Mouse (Mus musculus) left cerebral cortex, postnatal 25 days (tissue): Measurements from ENCODE around the gene Nt5e. TPM values are rescaled to one million over a fixed set of nuclear protein-coding genes. Genes with fewer than 3 reads are reported as not detected.
A peak's percentile ranks its signal among the peaks of the same experiment; 100 is the strongest.
"Not testable (repeated sequence)": the region's sequence is repeated elsewhere in the genome, so short reads cannot be mapped to it uniquely, and the experiment has no call there.

Source experiments
- DNase-seq, 2 experiments: peaks; one replicate each; pipeline ENCODE4 v3.0.0; 2022; ENCODE audit warnings: low spot score in 2 of 2, mixed read lengths in 1 of 2
- intact Hi-C: fragments of 180-260 bp; cut with DNase I; formaldehyde crosslinking; loops from one replicate; pipeline ENCODE4 v1.15.1; 2025
- total RNA-seq, 2 experiments: library from RNA; stranded (reverse); gene quantifications; 2 replicates each; pipeline ENCODE4 v1.2.3; 2021

The Nt5e gene
- total RNA-seq = 1 to 10 TPM; 2.7 to 4.6 TPM

DNA sequence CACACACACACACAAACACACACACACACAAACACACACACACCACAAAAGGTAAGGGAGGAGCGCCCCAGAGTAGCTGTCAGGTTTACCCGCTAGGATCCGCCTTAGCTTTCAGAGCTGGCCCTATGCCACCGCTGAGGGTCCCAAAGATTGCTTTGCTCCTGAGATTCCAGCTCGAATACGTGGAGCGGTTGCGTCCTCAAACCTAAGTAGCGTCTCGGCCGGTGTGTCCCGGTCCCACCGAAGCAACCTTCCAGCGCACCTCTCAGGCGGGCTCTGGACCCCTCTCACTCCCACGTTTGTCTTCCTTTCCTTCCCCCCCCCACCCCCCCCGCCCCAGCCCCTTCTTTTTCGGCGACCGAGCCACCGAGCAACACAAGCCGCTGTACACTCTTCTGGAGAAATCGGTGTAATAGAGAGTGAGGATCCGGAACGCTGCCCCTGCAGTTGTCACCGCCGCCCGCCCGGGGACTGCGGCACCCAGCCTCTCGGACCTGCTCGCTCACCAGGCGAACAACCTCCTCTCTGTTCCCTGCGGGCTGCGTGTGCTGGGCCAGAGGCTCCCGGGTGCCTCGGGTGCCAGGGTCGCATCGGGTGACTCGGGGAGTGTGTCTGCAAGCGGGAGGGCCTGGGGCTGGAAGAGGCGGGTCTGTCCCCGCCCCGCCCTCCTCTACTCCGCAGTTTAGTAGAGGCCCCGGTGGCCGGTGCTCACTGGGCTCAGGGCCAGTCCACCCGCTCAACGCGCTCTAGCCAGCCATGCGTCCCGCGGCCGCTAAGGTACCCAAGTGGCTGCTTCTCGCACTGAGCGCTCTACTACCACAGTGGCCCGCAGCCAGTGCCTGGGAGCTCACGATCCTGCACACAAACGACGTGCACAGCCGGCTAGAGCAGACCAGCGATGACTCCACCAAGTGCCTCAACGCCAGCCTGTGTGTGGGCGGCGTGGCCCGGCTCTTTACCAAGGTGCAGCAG lies at the start of gene Nt5e:
Gene Nt5e (plus strand): TSS at position 268 of the 972 bp plus-strand sequence.
- peak; percentile 57 to 77 for DNase-seq
- intact Hi-C loops = loop anchor here (5.0 kb wide), 1 partner anchor 35 kb away; no protein-coding TSS in a partner anchor

GRCm38 (mm10) chr9:88277588-88277987 lies 49.4 kb upstream of the Nt5e start:
- DNase-seq = no peak
- intact Hi-C loops = no loop called here

GRCm38 (mm10) chr9:88279728-88280127 lies 47.3 kb upstream of the Nt5e start:
- no peak for DNase-seq
- intact Hi-C loops = no loop called here

DNA sequence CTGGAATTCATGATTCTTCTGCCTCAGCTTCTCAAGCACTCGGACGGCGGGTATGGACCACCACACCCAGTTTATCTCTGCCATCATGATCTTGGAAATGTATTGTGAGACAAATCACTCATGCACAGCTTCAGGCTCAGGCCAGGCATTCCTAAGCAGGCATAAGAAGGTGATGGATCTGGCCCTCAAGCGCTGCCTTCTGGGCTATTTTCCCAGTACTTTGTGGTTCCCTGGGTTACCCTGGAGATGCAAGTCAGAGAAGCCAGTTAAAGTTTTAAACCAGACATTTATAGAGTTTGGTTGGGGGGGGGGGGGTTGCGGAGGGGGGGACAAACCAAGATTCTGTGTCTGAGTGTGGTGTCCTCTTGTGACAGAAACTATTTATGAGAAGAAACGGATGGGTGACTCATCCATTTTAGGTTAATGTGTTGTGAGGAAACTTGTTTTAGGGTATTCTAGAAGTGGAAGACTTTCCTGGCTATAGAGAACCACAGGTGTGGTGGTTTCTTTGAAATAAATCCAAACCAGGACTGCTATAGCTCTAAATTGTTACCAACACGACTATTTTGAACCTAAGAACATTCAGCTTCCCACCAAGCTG lies 37.3 kb upstream of the Nt5e start:
- no peak for DNase-seq

GRCm38 (mm10) chr9:88292836-88293370 lies 34.1 kb upstream of the Nt5e start:
- intact Hi-C loops = no loop called here
- DNase-seq = no peak

More for the DNA sequence above, 37.3 kb upstream of the Nt5e start:
- intact Hi-C loops = no loop called here

- intact Hi-C loops = no loop called here
- peak in 1 of 2 experiments; percentile 47 for DNase-seq
Observed at GRCm38 (mm10) chr9:88295798-88296197, 31.2 kb upstream of the Nt5e start.

- intact Hi-C loops = no loop called here
- DNase-seq = no peak
Observed at GRCm38 (mm10) chr9:88296321-88296720, 30.7 kb upstream of the Nt5e start.

GRCm38 (mm10) chr9:88297244-88297643 lies 29.8 kb upstream of the Nt5e start:
- DNase-seq, intact Hi-C loops: not testable (repeated sequence)

DNA sequence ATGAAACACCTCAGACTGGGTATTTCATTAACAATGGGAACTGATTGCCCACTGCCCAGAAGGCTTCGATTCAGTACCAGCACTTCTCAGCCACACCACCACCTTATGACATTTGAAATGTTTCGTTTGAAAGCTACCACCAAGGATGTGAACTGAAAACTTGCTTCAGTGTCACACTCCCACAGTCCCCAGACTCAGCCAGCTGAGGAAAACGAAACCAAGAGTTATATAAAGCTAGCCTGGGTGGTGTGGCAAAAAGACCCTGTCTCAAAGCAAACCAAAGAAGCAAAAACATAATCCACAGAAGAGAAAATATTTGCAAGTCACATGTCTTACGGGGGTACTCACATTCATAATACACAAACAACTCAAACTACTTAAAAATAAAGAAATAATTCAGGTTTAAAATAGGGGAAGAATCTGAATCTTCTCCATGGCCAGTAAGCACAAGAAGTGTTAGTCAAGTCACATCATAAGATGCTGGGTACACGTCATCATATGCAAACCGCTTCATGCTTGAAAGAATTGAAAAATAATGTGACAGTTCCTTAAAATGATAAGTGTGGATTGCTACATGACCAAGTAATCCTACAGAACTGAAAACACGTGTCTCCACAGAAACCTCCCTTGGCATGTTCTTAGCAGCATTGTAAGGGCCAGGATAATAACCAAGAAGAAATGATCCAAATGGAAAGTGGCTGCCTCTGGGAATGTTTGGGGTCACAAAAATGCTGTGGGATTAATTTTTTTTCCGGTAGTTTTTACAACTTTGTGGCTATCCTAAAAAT lies 28.9 kb upstream of the Nt5e start:
- DNase-seq = no peak
- intact Hi-C loops = no loop called here

- intact Hi-C loops = no loop called here
- no peak for DNase-seq
Observed at GRCm38 (mm10) chr9:88307019-88307618, 19.9 kb upstream of the Nt5e start.

DNA sequence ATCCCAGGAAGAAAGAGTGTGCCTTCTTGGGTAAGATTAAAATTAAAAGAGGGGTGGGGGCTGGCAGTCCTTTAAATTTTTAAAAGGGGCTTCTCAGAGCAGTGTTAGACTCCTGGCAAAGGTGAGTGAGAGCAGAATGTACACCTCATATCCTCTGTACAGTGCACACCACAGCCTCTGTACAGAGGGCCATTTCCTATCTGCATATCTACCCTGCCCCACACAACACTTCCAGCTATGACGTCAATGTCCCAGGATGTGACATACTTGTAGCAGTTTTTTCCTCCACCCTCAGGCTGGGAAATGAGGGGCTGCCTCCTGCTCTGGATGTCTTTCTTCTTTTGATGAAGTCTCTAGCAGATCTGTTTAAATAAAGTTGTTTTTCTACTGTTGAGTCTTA lies 17.9 kb upstream of the Nt5e start:
- intact Hi-C loops = no loop called here
- no peak for DNase-seq

GRCm38 (mm10) chr9:88319226-88319625 lies 7.8 kb upstream of the Nt5e start:
- no peak for DNase-seq
- intact Hi-C loops = no loop called here

DNA sequence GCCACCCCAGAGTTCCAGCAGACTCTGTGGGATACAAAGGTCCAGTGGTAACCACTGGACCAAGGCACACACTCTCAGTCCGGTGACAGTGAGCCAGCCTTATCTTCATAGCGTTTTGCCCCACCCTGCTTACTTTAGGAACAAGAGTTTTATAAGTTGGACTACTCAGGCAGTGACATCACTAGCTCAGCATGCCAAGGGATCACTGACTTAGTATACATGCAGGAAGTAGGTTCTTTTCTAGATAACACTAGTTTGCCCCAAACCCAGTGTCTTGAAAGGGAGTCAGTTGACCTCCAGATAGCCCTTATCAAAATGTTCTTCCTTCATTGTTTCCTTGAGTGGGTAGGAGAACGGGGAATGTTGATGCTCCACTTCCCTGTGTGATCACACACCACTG lies 2.4 kb upstream of the Nt5e start:
- intact Hi-C loops = loop anchor here (5.0 kb wide), 1 partner anchor 38 kb away; no protein-coding TSS in a partner anchor
- DNase-seq = no peak

DNA sequence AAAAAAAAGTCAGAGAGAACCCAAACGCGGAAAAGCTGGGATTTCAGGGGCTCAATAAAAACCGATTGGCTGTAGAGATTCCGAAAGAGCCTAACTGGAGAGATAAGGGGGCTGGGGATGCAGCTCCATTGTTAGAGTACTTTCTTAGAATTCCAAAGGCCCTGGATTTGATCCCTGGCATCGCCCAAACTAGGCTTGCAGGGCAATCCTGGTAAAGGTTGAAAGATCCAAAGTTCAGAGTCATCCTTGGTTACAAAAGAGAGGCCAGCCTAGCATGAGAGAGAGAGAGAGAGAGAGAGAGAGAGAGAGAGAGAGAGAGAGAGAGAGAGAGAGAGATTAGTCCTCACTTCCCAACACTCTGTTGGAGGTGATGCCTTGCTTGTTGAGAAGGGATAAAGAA lies 1.7 kb downstream of the Nt5e start:
- no peak for DNase-seq
- intact Hi-C loops = loop anchor here (5.0 kb wide), 1 partner anchor 34 kb away; no protein-coding TSS in a partner anchor

- intact Hi-C loops = loop anchor here (5.0 kb wide), 1 partner anchor 33 kb away; no protein-coding TSS in a partner anchor
- DNase-seq = no peak
Observed at GRCm38 (mm10) chr9:88329166-88329748, 2.3 kb downstream of the Nt5e start.

DNA sequence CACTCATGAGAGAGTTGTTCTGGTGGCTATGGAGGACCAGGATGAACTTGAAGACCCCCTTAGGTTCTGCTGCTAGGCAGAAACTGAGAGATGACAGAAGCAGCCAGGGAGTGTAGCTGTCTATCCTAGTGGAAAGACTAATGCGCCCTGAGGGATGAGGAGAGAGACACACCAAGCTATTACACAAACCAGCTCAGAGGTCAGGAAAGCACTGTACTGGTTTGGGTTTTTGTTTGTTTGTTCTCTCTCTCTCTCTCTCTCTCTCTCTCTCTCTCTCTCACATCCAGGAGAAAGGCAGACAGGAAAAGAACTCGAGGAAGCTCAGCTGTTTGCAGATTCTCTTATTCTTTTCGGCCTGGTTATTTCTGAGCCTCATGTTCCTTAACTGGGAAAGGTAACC lies 3.3 kb downstream of the Nt5e start:
- intact Hi-C loops = no loop called here
- no peak for DNase-seq

DNA sequence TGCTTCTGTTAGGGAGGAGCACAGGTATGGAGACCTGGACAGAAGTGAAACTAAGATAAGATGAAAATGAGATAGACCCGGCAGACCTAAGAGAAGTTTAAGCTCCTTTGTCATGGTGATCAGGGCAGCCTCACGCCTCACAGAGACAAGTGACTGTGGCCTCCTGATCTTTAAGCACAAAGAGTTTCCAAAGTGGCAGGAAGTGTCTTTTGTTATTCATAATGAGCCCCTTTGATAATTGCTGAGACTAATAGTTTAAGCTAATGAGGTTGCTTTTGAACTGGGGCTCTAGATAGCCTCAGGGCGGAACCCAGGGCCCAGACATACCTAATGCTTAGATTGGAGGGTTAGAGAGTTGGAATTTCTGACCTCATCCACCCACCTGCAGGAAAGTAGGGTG lies 5.5 kb downstream of the Nt5e start:
- intact Hi-C loops = no loop called here
- DNase-seq = no peak

GRCm38 (mm10) chr9:88335839-88336238 lies 8.8 kb downstream of the Nt5e start:
- intact Hi-C loops = no loop called here
- no peak for DNase-seq

DNA sequence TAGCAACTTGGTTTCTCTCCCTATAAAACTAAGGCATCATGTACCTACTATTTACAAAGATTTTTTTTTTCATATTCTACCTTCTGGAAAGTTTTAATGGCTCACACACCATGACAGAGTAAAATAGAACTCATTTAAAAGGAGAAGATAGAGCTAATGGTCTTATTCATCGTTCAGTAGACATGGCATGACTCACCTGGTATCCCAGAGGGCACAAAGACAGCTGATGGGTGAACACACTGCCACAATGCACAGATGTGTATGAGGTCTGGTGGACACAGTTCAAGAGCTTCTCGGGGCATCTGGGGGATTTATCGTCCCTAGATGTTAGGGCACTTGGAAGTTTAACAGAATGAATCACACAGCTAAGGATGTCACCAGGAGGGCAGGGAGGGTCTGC lies 13.8 kb downstream of the Nt5e start:
- intact Hi-C loops = no loop called here
- DNase-seq = no peak
